Mouse (Mus musculus): ENCODE results near the gene Trak2. TPM values are rescaled to one million over a fixed set of nuclear protein-coding genes. Genes with fewer than 3 reads are reported as not detected.

Gene Trak2
- polyA plus RNA-seq, 1 experiment from 2014 or later: 11.1 TPM

GRCm38 (mm10) chr1:58949561-58950106, 23.6 kb downstream of the Trak2 start:
- no peak overlapping the region for H3K9ac ChIP-seq (ENCODE audit: low read length)
- no peaks in the 10 kb centered on the region for H3K9me3 ChIP-seq (ENCODE audit: control insufficient read depth, low read length)
- ATAC-seq (ENCODE audit: low FRiP score) (no peak), DNase-seq (ENCODE audit: low spot score, missing footprints) (no peak)
- H3K27ac ChIP-seq (ENCODE audit: low read depth, low read length): no peak overlapping the region
- H3K4me3 ChIP-seq (ENCODE audit: low read depth, low read length): no peak overlapping the region
- 0 out of 2 replicates have a peak, but pooled peaks cover 3% of the 10 kb centered on the region for H3K4me1 ChIP-seq (ENCODE audit: control insufficient read depth, insufficient read depth, low read length)
- no peak overlapping the region for H3K4me2 ChIP-seq
- 92% methylated on average over 6 of the region's 6 CpGs for WGBS
- no peaks in the 10 kb centered on the region for H3K27me3 ChIP-seq (ENCODE audit: control insufficient read depth, insufficient read depth, low read length)
- peaks cover 5% of the 10 kb centered on the region; the same call in 1 of the 2 replicates for H3K36me3 ChIP-seq (ENCODE audit: control insufficient read depth, insufficient read depth, low read length)

DNA sequence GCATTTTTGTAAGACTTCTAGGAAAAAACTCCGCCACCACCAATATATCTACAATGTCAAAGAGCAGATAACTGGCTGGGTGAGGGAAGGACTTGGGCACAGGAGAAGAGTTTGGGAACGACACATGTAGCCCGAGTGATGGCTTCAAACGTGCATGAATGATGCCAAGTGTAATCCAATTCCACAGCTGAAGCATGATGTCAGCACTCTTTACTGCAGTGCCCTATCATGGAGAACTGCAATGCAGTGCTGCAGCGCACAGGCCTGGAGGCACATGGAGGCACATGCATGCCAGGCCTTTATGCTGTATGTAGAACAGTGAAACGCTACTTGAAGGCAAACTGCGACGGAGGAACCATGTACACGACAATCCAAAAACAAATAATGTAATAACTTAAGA, 26.5 kb downstream of the Trak2 start:
- Histone ChIP-seq H3K9me3 (ENCODE audit: control insufficient read depth, low read length) (no peaks in the 10 kb centered on the region), H3K27me3 (ENCODE audit: control insufficient read depth, insufficient read depth, low read length) (no peaks in the 10 kb centered on the region), H3K27ac (ENCODE audit: low read depth, low read length) (no peak overlapping the region), H3K4me3 (ENCODE audit: low read depth, low read length) (no peak overlapping the region), H3K4me1 (ENCODE audit: control insufficient read depth, insufficient read depth, low read length) (no peaks in the 10 kb centered on the region), H3K36me3 (ENCODE audit: control insufficient read depth, insufficient read depth, low read length) (peaks cover 5% of the 10 kb centered on the region; the same call in 1 of the 2 replicates), H3K9ac (ENCODE audit: low read length) (no peak overlapping the region), H3K4me2 (no peak overlapping the region)
- ATAC-seq (ENCODE audit: low FRiP score) (no peak), DNase-seq (ENCODE audit: low spot score, missing footprints) (no peak)
- WGBS: 92% methylated on average over 9 of the region's 9 CpGs

DNA sequence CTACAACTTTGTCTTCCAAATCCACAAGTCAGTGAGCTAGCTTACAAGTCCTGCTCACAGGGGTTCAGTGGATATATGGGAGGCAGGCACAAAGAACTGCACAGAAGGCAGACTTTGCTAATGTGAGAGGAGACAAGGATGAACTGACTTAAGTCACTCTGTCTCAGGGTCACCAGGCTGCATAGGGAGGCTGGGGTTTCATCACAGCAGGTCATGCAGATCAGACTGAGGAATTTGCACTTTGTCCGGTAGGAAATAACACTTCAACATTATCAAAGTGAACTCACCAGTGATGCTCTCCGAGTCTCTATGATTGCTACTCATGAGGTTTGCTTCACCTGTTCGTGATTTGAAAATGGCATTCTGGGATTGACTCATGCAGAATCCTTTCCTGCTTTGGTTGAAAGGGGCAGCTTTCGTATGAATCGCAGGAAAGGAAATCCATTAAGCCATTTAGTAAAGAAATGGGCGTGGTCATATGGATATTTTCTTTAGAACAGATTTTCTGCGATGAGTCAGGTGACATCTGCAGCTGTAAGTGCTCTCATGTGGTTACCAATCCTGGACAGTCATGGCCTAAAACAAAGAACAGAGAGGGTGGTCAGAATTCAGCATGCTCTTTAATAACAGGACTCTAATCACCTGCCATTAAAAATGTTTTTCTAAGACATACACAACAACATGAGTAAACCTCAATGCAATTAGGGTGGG, 27.1 kb downstream of the Trak2 start:
- H3K36me3 ChIP-seq (ENCODE audit: control insufficient read depth, insufficient read depth, low read length): peaks cover 5% of the 10 kb centered on the region; the same call in 1 of the 2 replicates
- 92% methylated on average over 7 of the region's 7 CpGs for WGBS
- H3K4me3 ChIP-seq (ENCODE audit: low read depth, low read length): no peak overlapping the region
- no peaks in the 10 kb centered on the region for H3K4me1 ChIP-seq (ENCODE audit: control insufficient read depth, insufficient read depth, low read length)
- no peaks in the 10 kb centered on the region for H3K27me3 ChIP-seq (ENCODE audit: control insufficient read depth, insufficient read depth, low read length)
- H3K4me2 ChIP-seq: no peak overlapping the region
- no peaks in the 10 kb centered on the region for H3K9me3 ChIP-seq (ENCODE audit: control insufficient read depth, low read length)
- H3K27ac ChIP-seq (ENCODE audit: low read depth, low read length): no peak overlapping the region
- H3K9ac ChIP-seq (ENCODE audit: low read length): no peak overlapping the region
- DNase-seq (ENCODE audit: low spot score, missing footprints): no peak
- ATAC-seq (ENCODE audit: low FRiP score): no peak

DNA sequence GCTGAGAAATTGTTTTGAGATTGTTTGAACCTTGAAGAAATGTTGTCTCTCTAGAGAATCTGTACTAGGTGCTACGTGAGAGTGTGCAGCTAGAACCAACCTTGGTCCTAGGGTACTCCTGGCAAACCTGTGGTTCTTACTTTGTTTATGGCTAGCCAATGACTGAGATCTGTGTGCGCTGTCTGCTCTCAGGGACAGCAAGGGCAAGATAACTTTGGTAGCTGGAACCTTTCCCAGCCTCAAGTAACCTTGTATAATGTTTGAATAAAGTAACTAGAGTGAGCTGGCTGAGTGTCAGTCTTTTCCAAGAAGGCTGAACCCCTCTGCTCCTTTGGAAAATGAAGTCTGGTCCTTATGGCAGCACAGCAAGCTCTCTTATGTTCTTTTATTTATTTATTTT, 27.7 kb downstream of the Trak2 start:
- no peaks in the 10 kb centered on the region for H3K4me1 ChIP-seq (ENCODE audit: control insufficient read depth, insufficient read depth, low read length)
- H3K27ac ChIP-seq (ENCODE audit: low read depth, low read length): no peak overlapping the region
- H3K4me3 ChIP-seq (ENCODE audit: low read depth, low read length): no peak overlapping the region
- no peak overlapping the region for H3K4me2 ChIP-seq
- WGBS: 100% methylated on average over 2 of the region's 2 CpGs
- ATAC-seq (ENCODE audit: low FRiP score): no peak
- no peak for DNase-seq (ENCODE audit: low spot score, missing footprints)
- no peaks in the 10 kb centered on the region for H3K9me3 ChIP-seq (ENCODE audit: control insufficient read depth, low read length)
- H3K36me3 ChIP-seq (ENCODE audit: control insufficient read depth, insufficient read depth, low read length): peaks cover 5% of the 10 kb centered on the region; the same call in 1 of the 2 replicates
- H3K27me3 ChIP-seq (ENCODE audit: control insufficient read depth, insufficient read depth, low read length): no peaks in the 10 kb centered on the region
- H3K9ac ChIP-seq (ENCODE audit: low read length): no peak overlapping the region

- Histone ChIP-seq H3K36me3 (ENCODE audit: control insufficient read depth, insufficient read depth, low read length) (0 out of 2 replicates have a peak, but pooled peaks cover 4% of the 10 kb centered on the region), H3K4me1 (ENCODE audit: control insufficient read depth, insufficient read depth, low read length) (no peaks in the 10 kb centered on the region), H3K9ac (ENCODE audit: low read length) (no peak overlapping the region), H3K4me2 (no peak overlapping the region), H3K27ac (ENCODE audit: low read depth, low read length) (no peak overlapping the region), H3K4me3 (ENCODE audit: low read depth, low read length) (no peak overlapping the region), H3K9me3 (ENCODE audit: control insufficient read depth, low read length) (no peaks in the 10 kb centered on the region), H3K27me3 (ENCODE audit: control insufficient read depth, insufficient read depth, low read length) (no peaks in the 10 kb centered on the region)
- ATAC-seq (ENCODE audit: low FRiP score) (no peak), DNase-seq (ENCODE audit: low spot score, missing footprints) (no peak)
- 94% methylated on average over 9 of the region's 9 CpGs for WGBS
Observed at GRCm38 (mm10) chr1:58937606-58938099, 35.6 kb downstream of the Trak2 start.

DNA sequence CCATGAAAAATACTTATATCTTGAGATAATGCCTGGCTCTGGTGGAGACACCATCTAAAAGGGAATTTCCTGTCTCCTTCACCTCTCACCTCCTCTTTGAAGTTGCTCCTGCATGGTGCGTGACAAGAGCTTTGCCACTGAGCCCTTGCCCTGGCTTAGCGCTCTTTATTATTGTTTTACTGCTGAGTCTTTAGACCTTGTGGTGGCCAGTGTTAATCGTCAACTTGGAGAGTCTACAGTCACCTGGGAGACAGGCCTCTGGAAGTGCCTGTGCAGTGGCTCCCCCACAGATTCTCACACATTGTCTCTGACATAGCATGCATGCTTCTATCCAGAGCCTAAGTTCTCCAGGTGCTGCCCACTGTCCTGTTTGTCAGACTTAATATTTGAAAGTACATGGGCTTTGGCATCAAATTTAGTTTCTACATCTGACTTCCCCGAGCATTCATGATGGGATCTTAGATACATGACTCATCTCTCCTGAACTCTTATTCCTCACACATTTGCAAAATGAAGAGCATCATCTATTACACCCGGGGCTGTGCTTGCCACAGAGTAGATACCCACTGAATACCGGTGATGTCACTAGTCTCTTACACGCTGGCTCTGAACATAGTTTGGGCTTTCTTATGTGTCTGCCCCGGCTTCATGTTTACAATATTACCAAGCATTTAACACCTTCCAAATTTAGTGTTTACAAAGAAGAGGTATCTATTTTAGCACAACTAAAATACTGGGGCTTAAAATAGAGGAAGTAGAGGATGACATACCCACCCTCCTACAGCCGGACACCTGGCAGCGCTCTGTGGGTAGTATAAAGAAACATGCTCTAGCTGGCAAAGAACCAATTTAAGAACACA, 36.3 kb downstream of the Trak2 start:
- no peaks in the 10 kb centered on the region for H3K4me1 ChIP-seq (ENCODE audit: control insufficient read depth, insufficient read depth, low read length)
- no peaks in the 10 kb centered on the region for H3K27me3 ChIP-seq (ENCODE audit: control insufficient read depth, insufficient read depth, low read length)
- DNase-seq (ENCODE audit: low spot score, missing footprints) (no peak), ATAC-seq (ENCODE audit: low FRiP score) (no peak)
- H3K27ac ChIP-seq (ENCODE audit: low read depth, low read length): no peak overlapping the region
- H3K4me3 ChIP-seq (ENCODE audit: low read depth, low read length): no peak overlapping the region
- H3K9ac ChIP-seq (ENCODE audit: low read length): no peak overlapping the region
- H3K36me3 ChIP-seq (ENCODE audit: control insufficient read depth, insufficient read depth, low read length): 0 out of 2 replicates have a peak, but pooled peaks cover 4% of the 10 kb centered on the region
- WGBS: 96% methylated on average over 10 of the region's 10 CpGs
- H3K9me3 ChIP-seq (ENCODE audit: control insufficient read depth, low read length): no peaks in the 10 kb centered on the region
- no peak overlapping the region for H3K4me2 ChIP-seq

DNA sequence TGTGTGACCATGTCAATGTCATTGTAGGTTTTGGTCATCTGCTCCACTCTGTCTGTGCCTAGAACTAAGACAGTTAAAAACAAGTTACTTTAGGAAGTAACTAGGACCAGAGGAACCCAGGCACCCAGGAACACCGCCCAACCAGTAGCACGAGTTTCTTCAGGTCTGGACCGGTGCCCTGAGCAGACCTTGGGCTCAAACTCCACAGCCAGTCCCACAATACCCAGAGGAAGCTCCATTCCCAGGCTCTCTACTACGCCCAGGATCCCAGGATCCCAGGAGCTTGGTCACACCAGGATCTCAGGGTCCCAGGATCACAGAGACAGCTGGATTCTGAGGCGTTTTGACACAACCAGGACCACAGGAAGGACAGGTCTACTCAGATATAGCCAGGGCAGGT, 46.6 kb downstream of the Trak2 start:
- Histone ChIP-seq H3K4me1 (ENCODE audit: control insufficient read depth, insufficient read depth, low read length) (no peaks in the 10 kb centered on the region), H3K4me3 (ENCODE audit: low read depth, low read length) (no peak overlapping the region), H3K9ac (ENCODE audit: low read length) (no peak overlapping the region), H3K36me3 (ENCODE audit: control insufficient read depth, insufficient read depth, low read length) (0 out of 2 replicates have a peak, but pooled peaks cover under 1% of the 10 kb centered on the region), H3K4me2 (no peak overlapping the region), H3K9me3 (ENCODE audit: control insufficient read depth, low read length) (no peaks in the 10 kb centered on the region), H3K27me3 (ENCODE audit: control insufficient read depth, insufficient read depth, low read length) (no peaks in the 10 kb centered on the region), H3K27ac (ENCODE audit: low read depth, low read length) (no peak overlapping the region)
- WGBS: 96% methylated on average over 5 of the region's 5 CpGs
- DNase-seq (ENCODE audit: low spot score, missing footprints) (no peak), ATAC-seq (ENCODE audit: low FRiP score) (no peak)

GRCm38 (mm10) chr1:58917566-58917965, 55.7 kb downstream of the Trak2 start:
- 89% methylated on average over 6 of the region's 6 CpGs for WGBS
- H3K4me3 ChIP-seq (ENCODE audit: low read depth, low read length): no peak overlapping the region
- H3K27ac ChIP-seq (ENCODE audit: low read depth, low read length): no peak overlapping the region
- no peak for DNase-seq (ENCODE audit: low spot score, missing footprints)
- no peaks in the 10 kb centered on the region for H3K27me3 ChIP-seq (ENCODE audit: control insufficient read depth, insufficient read depth, low read length)
- no peaks in the 10 kb centered on the region for H3K4me1 ChIP-seq (ENCODE audit: control insufficient read depth, insufficient read depth, low read length)
- no peaks in the 10 kb centered on the region for H3K9me3 ChIP-seq (ENCODE audit: control insufficient read depth, low read length)
- no peak for ATAC-seq (ENCODE audit: low FRiP score)
- H3K4me2 ChIP-seq: no peak overlapping the region
- no peak overlapping the region for H3K9ac ChIP-seq (ENCODE audit: low read length)
- H3K36me3 ChIP-seq (ENCODE audit: control insufficient read depth, insufficient read depth, low read length): peaks cover 9% of the 10 kb centered on the region
